Mouse (Mus musculus): Measurements from ENCODE around the gene Trpm8. TPM values are rescaled to one million over a fixed set of nuclear protein-coding genes. Genes with fewer than 3 reads are reported as not detected.
A peak's percentile ranks its signal among the peaks of the same experiment; 100 is the strongest.

Trpm8 gene
- polyA plus RNA-seq, 1 experiment from 2014 or later: not detected

DNA sequence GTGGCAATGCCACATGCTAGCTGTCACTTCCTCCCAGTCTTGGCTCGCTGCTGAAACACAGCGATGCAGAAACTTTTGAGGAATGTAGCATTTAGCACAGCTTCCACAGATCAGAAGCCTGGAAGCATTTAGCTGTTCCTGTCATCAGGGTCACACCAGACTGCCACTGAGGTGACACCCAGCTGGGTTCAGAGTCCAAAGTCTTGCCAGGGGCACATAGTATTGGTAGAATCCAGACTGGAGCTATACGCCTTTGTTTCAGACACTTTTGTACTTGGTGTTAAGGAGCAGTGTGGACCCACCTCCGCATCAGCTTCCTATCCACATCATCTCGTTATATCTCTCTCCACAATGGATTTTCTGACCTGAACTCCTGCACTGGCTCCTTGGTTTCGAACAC lies 23.9 kb upstream of the Trpm8 start:
- H3K9me3 ChIP-seq (ENCODE audit: control insufficient read depth, low read length): peaks cover 76% of the 10 kb centered on the region
- ATAC-seq (replicated peaks; ENCODE audit: low FRiP score) (no peak), DNase-seq (ENCODE audit: low spot score) (no peak)
- WGBS: 69% methylated on average over 6 of the region's 6 CpGs
- no peak overlapping the region for H3K4me2 ChIP-seq
- no peak overlapping the region for H3K4me3 ChIP-seq (ENCODE audit: low read depth, low read length)
- H3K27me3 ChIP-seq (replicated peaks; ENCODE audit: control insufficient read depth, insufficient read depth, low read length): no peaks in the 10 kb centered on the region
- H3K36me3 ChIP-seq (ENCODE audit: control insufficient read depth, insufficient read depth, low read length): no peaks in the 10 kb centered on the region
- H3K4me1 ChIP-seq (replicated peaks; ENCODE audit: control insufficient read depth, insufficient read depth, low read length): no peaks in the 10 kb centered on the region
- H3K27ac ChIP-seq (ENCODE audit: low read depth, low read length): no peak overlapping the region
- no peak overlapping the region for H3K9ac ChIP-seq (ENCODE audit: low read depth, low read length)

GRCm38 (mm10) chr1:88254793-88255465 lies 22.5 kb upstream of the Trpm8 start:
- Histone ChIP-seq H3K4me2 (no peak overlapping the region), H3K27me3 (replicated peaks; ENCODE audit: control insufficient read depth, insufficient read depth, low read length) (no peaks in the 10 kb centered on the region), H3K36me3 (ENCODE audit: control insufficient read depth, insufficient read depth, low read length) (no peaks in the 10 kb centered on the region), H3K9me3 (ENCODE audit: control insufficient read depth, low read length) (peaks cover 62% of the 10 kb centered on the region), H3K9ac (ENCODE audit: low read depth, low read length) (no peak overlapping the region), H3K4me1 (replicated peaks; ENCODE audit: control insufficient read depth, insufficient read depth, low read length) (peaks cover 8% of the 10 kb centered on the region), H3K4me3 (ENCODE audit: low read depth, low read length) (no peak overlapping the region), H3K27ac (ENCODE audit: low read depth, low read length) (no peak overlapping the region)
- ATAC-seq (replicated peaks; ENCODE audit: low FRiP score) (no peak), DNase-seq (ENCODE audit: low spot score) (no peak)
- WGBS: 79% methylated on average over 12 of the region's 12 CpGs

DNA sequence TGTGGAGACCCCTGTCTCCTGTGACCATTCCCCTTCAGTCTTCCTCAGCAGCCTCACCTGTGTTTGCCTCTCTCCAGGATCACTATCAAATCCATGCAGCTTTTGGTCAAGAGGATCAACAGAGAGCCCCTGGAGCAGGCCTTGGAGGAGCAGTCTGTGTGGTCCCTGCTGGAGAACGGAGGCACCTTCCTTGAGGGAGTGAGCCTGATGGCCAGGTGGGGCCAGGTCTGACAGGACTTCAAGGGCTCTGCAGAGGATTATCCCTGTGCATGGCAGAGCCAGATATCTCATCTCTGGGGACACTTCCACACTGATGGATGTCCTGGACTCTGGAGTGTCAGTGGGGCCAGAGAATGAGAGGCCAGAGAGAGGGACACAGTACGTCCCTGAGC lies 22.0 kb upstream of the Trpm8 start:
- ATAC-seq (replicated peaks; ENCODE audit: low FRiP score) (no peak), DNase-seq (ENCODE audit: low spot score) (no peak)
- peaks cover 14% of the 10 kb centered on the region for H3K4me1 ChIP-seq (replicated peaks; ENCODE audit: control insufficient read depth, insufficient read depth, low read length)
- WGBS: 63% methylated on average over 2 of the region's 2 CpGs
- peaks cover 57% of the 10 kb centered on the region for H3K9me3 ChIP-seq (ENCODE audit: control insufficient read depth, low read length)
- H3K27ac ChIP-seq (ENCODE audit: low read depth, low read length): no peak overlapping the region
- H3K4me3 ChIP-seq (ENCODE audit: low read depth, low read length): no peak overlapping the region
- no peak overlapping the region for H3K9ac ChIP-seq (ENCODE audit: low read depth, low read length)
- peaks cover under 1% of the 10 kb centered on the region; the same call in 1 of the 2 replicates for H3K36me3 ChIP-seq (ENCODE audit: control insufficient read depth, insufficient read depth, low read length)
- no peaks in the 10 kb centered on the region for H3K27me3 ChIP-seq (replicated peaks; ENCODE audit: control insufficient read depth, insufficient read depth, low read length)
- H3K4me2 ChIP-seq: no peak overlapping the region

GRCm38 (mm10) chr1:88255989-88256754 lies 21.3 kb upstream of the Trpm8 start:
- peaks cover 6% of the 10 kb centered on the region for H3K36me3 ChIP-seq (ENCODE audit: control insufficient read depth, insufficient read depth, low read length)
- ATAC-seq (replicated peaks; ENCODE audit: low FRiP score) (no peak), DNase-seq (ENCODE audit: low spot score) (no peak)
- no peak overlapping the region for H3K4me2 ChIP-seq
- no peak overlapping the region for H3K9ac ChIP-seq (ENCODE audit: low read depth, low read length)
- no peak overlapping the region for H3K4me3 ChIP-seq (ENCODE audit: low read depth, low read length)
- H3K27ac ChIP-seq (ENCODE audit: low read depth, low read length): no peak overlapping the region
- H3K27me3 ChIP-seq (replicated peaks; ENCODE audit: control insufficient read depth, insufficient read depth, low read length): no peaks in the 10 kb centered on the region
- H3K9me3 ChIP-seq (ENCODE audit: control insufficient read depth, low read length): peaks cover 56% of the 10 kb centered on the region
- peaks cover 21% of the 10 kb centered on the region for H3K4me1 ChIP-seq (replicated peaks; ENCODE audit: control insufficient read depth, insufficient read depth, low read length)
- 75% methylated on average over 13 of the region's 13 CpGs for WGBS

GRCm38 (mm10) chr1:88256886-88257663 lies 20.4 kb upstream of the Trpm8 start:
- Histone ChIP-seq H3K27ac (ENCODE audit: low read depth, low read length) (no peak overlapping the region), H3K9me3 (ENCODE audit: control insufficient read depth, low read length) (peaks cover 55% of the 10 kb centered on the region), H3K9ac (ENCODE audit: low read depth, low read length) (no peak overlapping the region), H3K4me1 (replicated peaks; ENCODE audit: control insufficient read depth, insufficient read depth, low read length) (peaks cover 29% of the 10 kb centered on the region), H3K4me3 (ENCODE audit: low read depth, low read length) (no peak overlapping the region), H3K4me2 (no peak overlapping the region), H3K36me3 (ENCODE audit: control insufficient read depth, insufficient read depth, low read length) (peaks cover 15% of the 10 kb centered on the region), H3K27me3 (replicated peaks; ENCODE audit: control insufficient read depth, insufficient read depth, low read length) (no peaks in the 10 kb centered on the region)
- no peak for ATAC-seq (replicated peaks; ENCODE audit: low FRiP score)
- WGBS: 72% methylated on average over 10 of the region's 10 CpGs
- DNase-seq (ENCODE audit: low spot score): no peak

DNA sequence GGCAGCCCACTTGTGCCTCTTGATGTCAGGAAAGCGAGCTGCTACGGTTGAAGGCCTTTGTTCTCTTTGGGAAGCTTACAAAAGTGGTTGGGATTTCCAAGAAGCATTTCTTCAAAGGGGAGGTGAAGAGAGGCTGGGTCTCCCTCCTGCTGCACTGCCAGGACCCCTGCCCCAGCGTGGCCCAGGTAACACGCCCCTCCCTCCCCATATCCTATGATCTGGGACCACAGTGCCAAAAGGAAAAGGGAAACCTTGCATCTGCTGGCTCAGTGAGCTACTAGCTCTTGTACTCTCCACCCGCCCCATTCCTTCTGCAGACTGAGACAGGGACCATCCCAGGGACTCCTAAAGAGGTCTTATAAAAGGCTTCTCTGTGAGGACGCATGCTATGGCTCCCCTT lies 19.8 kb upstream of the Trpm8 start:
- no peak for ATAC-seq (replicated peaks; ENCODE audit: low FRiP score)
- Histone ChIP-seq H3K27me3 (replicated peaks; ENCODE audit: control insufficient read depth, insufficient read depth, low read length) (no peaks in the 10 kb centered on the region), H3K9me3 (ENCODE audit: control insufficient read depth, low read length) (peaks cover 49% of the 10 kb centered on the region), H3K27ac (ENCODE audit: low read depth, low read length) (no peak overlapping the region), H3K4me1 (replicated peaks; ENCODE audit: control insufficient read depth, insufficient read depth, low read length) (peaks cover 35% of the 10 kb centered on the region), H3K9ac (ENCODE audit: low read depth, low read length) (no peak overlapping the region), H3K4me3 (ENCODE audit: low read depth, low read length) (no peak overlapping the region), H3K4me2 (no peak overlapping the region), H3K36me3 (ENCODE audit: control insufficient read depth, insufficient read depth, low read length) (peaks cover 21% of the 10 kb centered on the region)
- 79% methylated on average over 6 of the region's 6 CpGs for WGBS
- DNase-seq (ENCODE audit: low spot score): no peak

DNA sequence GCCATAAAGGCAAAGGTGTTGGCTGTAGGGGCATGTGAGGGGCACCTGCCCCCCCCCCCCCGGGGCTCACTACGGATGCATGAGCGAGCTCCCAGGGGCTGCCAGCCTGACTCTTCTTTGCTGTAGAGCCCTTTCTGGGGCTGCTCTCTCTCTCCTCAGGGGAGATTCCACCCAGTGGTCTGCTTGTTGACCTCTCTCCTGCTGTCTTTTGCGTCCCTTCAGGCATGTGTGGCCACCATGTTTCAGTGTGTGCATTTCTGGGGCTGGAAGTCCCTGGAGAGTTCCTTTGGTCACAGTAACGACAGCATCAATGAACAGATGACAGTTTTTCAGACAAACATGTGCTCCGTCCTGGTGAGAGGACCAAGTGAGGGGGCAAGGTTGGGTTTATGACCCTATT lies 19.1 kb upstream of the Trpm8 start:
- Histone ChIP-seq H3K4me3 (ENCODE audit: low read depth, low read length) (no peak overlapping the region), H3K9ac (ENCODE audit: low read depth, low read length) (no peak overlapping the region), H3K27ac (ENCODE audit: low read depth, low read length) (no peak overlapping the region), H3K27me3 (replicated peaks; ENCODE audit: control insufficient read depth, insufficient read depth, low read length) (no peaks in the 10 kb centered on the region), H3K4me2 (no peak overlapping the region), H3K36me3 (ENCODE audit: control insufficient read depth, insufficient read depth, low read length) (peaks cover 28% of the 10 kb centered on the region), H3K4me1 (replicated peaks; ENCODE audit: control insufficient read depth, insufficient read depth, low read length) (peaks cover 35% of the 10 kb centered on the region), H3K9me3 (ENCODE audit: control insufficient read depth, low read length) (peaks cover 44% of the 10 kb centered on the region)
- no peak for ATAC-seq (replicated peaks; ENCODE audit: low FRiP score)
- WGBS: 69% methylated on average over 6 of the region's 6 CpGs
- DNase-seq (ENCODE audit: low spot score): no peak

GRCm38 (mm10) chr1:88258881-88259642 lies 18.4 kb upstream of the Trpm8 start:
- H3K4me1 ChIP-seq (replicated peaks; ENCODE audit: control insufficient read depth, insufficient read depth, low read length): peaks cover 35% of the 10 kb centered on the region
- peaks cover 41% of the 10 kb centered on the region for H3K9me3 ChIP-seq (ENCODE audit: control insufficient read depth, low read length)
- WGBS: 58% methylated on average over 8 of the region's 8 CpGs
- ATAC-seq (replicated peaks; ENCODE audit: low FRiP score) (peak; percentile 10), DNase-seq (ENCODE audit: low spot score) (peak; percentile 84)
- H3K27me3 ChIP-seq (replicated peaks; ENCODE audit: control insufficient read depth, insufficient read depth, low read length): no peaks in the 10 kb centered on the region
- no peak overlapping the region for H3K27ac ChIP-seq (ENCODE audit: low read depth, low read length)
- H3K36me3 ChIP-seq (ENCODE audit: control insufficient read depth, insufficient read depth, low read length): peaks cover 35% of the 10 kb centered on the region
- H3K4me2 ChIP-seq: no peak overlapping the region
- no peak overlapping the region for H3K9ac ChIP-seq (ENCODE audit: low read depth, low read length)
- no peak overlapping the region for H3K4me3 ChIP-seq (ENCODE audit: low read depth, low read length)

Data from liver, embryonic 11.5 days (tissue).